Mouse (Mus musculus) C2C12 (cell line): ENCODE results near the gene Cd79a. TPM values are rescaled to one million over a fixed set of nuclear protein-coding genes. Genes with fewer than 3 reads are reported as not detected.
A peak's percentile ranks its signal among the peaks of the same experiment; 100 is the strongest.

ENCODE experiments used
- H3K27me3 ChIP-seq: one replicate; pipeline ENCODE4 v1.6.1; 2011; ENCODE audit not compliant: control insufficient read depth, insufficient read depth, insufficient read length
- H3K36me3 ChIP-seq: one replicate; pipeline ENCODE4 v1.6.1; 2011; ENCODE audit not compliant: control insufficient read depth, insufficient read depth
- H3K4me3 ChIP-seq: one replicate; pipeline ENCODE4 v1.5.1; 2011; ENCODE audit warnings: mild to moderate bottlenecking, control low read depth; ENCODE audit not compliant: poor library complexity, insufficient read depth, severe bottlenecking
- H3K79me2 ChIP-seq: one replicate; pipeline ENCODE4 v1.6.1; 2011; ENCODE audit not compliant: control insufficient read depth, insufficient read depth
- H3K79me3 ChIP-seq: one replicate; pipeline ENCODE4 v1.6.1; 2011; ENCODE audit warnings: low read depth, control low read depth
- H3ac ChIP-seq: one replicate; pipeline ENCODE3; 2011; ENCODE audit warnings: low read depth; ENCODE audit not compliant: control insufficient read depth, insufficient read length
- CEBPB ChIP-seq: IDR thresholded peaks from one replicate; pipeline ENCODE4 v1.6.1; 2011; ENCODE audit warnings: low read depth, mild to moderate bottlenecking, control low read depth, moderate library complexity
- CTCF ChIP-seq: IDR thresholded peaks from one replicate; pipeline ENCODE4 v1.5.1; 2011; ENCODE audit not compliant: control insufficient read depth, insufficient read depth, insufficient read length
- FOSL1 ChIP-seq: IDR thresholded peaks from one replicate; pipeline ENCODE4 v1.8.0; 2011; ENCODE audit warnings: mild to moderate bottlenecking, low read length; ENCODE audit not compliant: poor library complexity, insufficient read depth, severe bottlenecking
- MAX ChIP-seq: IDR thresholded peaks from one replicate; pipeline ENCODE4 v1.6.1; 2011; ENCODE audit warnings: mild to moderate bottlenecking, control low read depth
- MYOD1 ChIP-seq: IDR thresholded peaks from one replicate; pipeline ENCODE4 v1.6.1; 2011; ENCODE audit warnings: low read depth; ENCODE audit not compliant: control insufficient read depth, insufficient read length
- MYOG ChIP-seq: IDR thresholded peaks from one replicate; pipeline ENCODE4 v1.6.1; 2011; ENCODE audit not compliant: control insufficient read depth, insufficient read length; ENCODE audit errors: extremely low read depth
- USF1 ChIP-seq: IDR thresholded peaks from one replicate; pipeline ENCODE4 v1.6.1; 2011; ENCODE audit warnings: low read depth, mild to moderate bottlenecking, control low read depth, moderate library complexity
- polyA plus RNA-seq: library from polyadenylated mRNA; unstranded; fragments of >200 nt; fragmentation: generic; extraction: Trizol; gene quantifications from one replicate; pipeline ENCODE4 v1.2.1, GENCODE M21; 2012; ENCODE audit warnings: missing spikeins

Gene Cd79a
- polyA plus RNA-seq, 1 experiment = 0.09 TPM

GRCm38 (mm10) chr7:24947316-24948048 is 50.3 kb downstream of the Cd79a start:
- no peak overlapping the region for H3ac ChIP-seq
- no peaks in the 10 kb centered on the region for H3K79me2 ChIP-seq
- TF ChIP-seq FOSL1 (no peak), MYOD1 (no peak)
- peaks cover 96% of the 10 kb centered on the region for H3K27me3 ChIP-seq
- no peaks in the 10 kb centered on the region for H3K79me3 ChIP-seq
- H3K4me3 ChIP-seq = no peak overlapping the region
- no peaks in the 10 kb centered on the region for H3K36me3 ChIP-seq

GRCm38 (mm10) chr7:24948774-24949173 is 51.6 kb downstream of the Cd79a start:
- Histone ChIP-seq H3K4me3 (no peak overlapping the region), H3K79me2 (no peaks in the 10 kb centered on the region), H3K79me3 (no peaks in the 10 kb centered on the region), H3K27me3 (peaks cover 94% of the 10 kb centered on the region), H3K36me3 (no peaks in the 10 kb centered on the region), H3ac (peak overlapping the region; percentile 12)
- TF ChIP-seq MYOD1 (no peak), CTCF (no peak), FOSL1 (no peak), MAX (no peak), CEBPB (no peak), MYOG (no peak), USF1 (no peak)

GRCm38 (mm10) chr7:24949958-24950623 is 52.9 kb downstream of the Cd79a start:
- TF ChIP-seq USF1 = no peak
- no peak for TF ChIP-seq MAX
- peak; percentile 58 for TF ChIP-seq CTCF
- peaks cover 93% of the 10 kb centered on the region for H3K27me3 ChIP-seq
- no peaks in the 10 kb centered on the region for H3K79me3 ChIP-seq
- H3K4me3 ChIP-seq = no peak overlapping the region
- H3K36me3 ChIP-seq = no peaks in the 10 kb centered on the region
- H3ac ChIP-seq = no peak overlapping the region
- H3K79me2 ChIP-seq = no peaks in the 10 kb centered on the region

Other genes starting within 250 kb of the Cd79a start
- not detected for gene Tex101, start 220.7 kb upstream of the Cd79a start, polyA plus RNA-seq
- gene BC049730, start 188.1 kb upstream of the Cd79a start, polyA plus RNA-seq = not detected
- not detected for gene Gm4763, start 170.5 kb upstream of the Cd79a start, polyA plus RNA-seq
- gene Cd177, start 137.1 kb upstream of the Cd79a start, polyA plus RNA-seq = not detected
- gene Ceacam10, start 120.2 kb upstream of the Cd79a start, polyA plus RNA-seq = 0.04 TPM
- gene Gm9844, start 35.2 kb upstream of the Cd79a start, polyA plus RNA-seq = 25.5 TPM
- gene Lypd4, start 27.4 kb upstream of the Cd79a start, polyA plus RNA-seq = not detected
- gene Dmrtc2, start 27.3 kb upstream of the Cd79a start, polyA plus RNA-seq = not detected
- 3,185 TPM for gene Rps19, start 13.0 kb upstream of the Cd79a start, polyA plus RNA-seq
- 84.4 TPM for gene Arhgef1, start 5.5 kb downstream of the Cd79a start, polyA plus RNA-seq
- not detected for gene Gm4881, start 47.1 kb downstream of the Cd79a start, polyA plus RNA-seq
- 208 TPM for gene Rabac1, start 75.4 kb downstream of the Cd79a start, polyA plus RNA-seq
- gene Atp1a3, start 108.6 kb downstream of the Cd79a start, polyA plus RNA-seq = 0.22 TPM
- gene Grik5, start 175.0 kb downstream of the Cd79a start, polyA plus RNA-seq = 9.8 TPM
- gene Zfp574, start 175.2 kb downstream of the Cd79a start, polyA plus RNA-seq = 15.5 TPM